Mouse (Mus musculus): ENCODE data around the gene Igsf3.

GRCm38 (mm10) chr3:101389566-101389965, 12.7 kb downstream of the Igsf3 start:
- no peak for TF ChIP-seq ZNF384 (IDR thresholded peaks at IDR 0.05; ENCODE audit: low read depth, low read length)
- TF ChIP-seq HCFC1 (IDR thresholded peaks at IDR 0.05; ENCODE audit: borderline replicate concordance, insufficient read depth, low read length), result no peak
- no peak for TF ChIP-seq MAFK (IDR thresholded peaks at IDR 0.05; ENCODE audit: insufficient read depth, low read depth, low read length)

All from ES-E14 (cell line).